Comparison of ENCODE assay signal across 12 mouse cellular contexts in genomic region chrX:14884612-14885011, GRCm38 (mm10).
DNase-seq lines count a peak whose midpoint lies in the region; ATAC-seq and TF ChIP-seq lines count a peak whose summit lies in the region.
"Had no signal": no experiment of that assay in that cellular context is flagged by ENCODE, and none has a peak within 500 bp of the region (broad histone marks: within the 10 kb centered on the region; RNA-seq: fewer than 3 reads in every experiment).

No protein-coding gene starts in this region.

- 63% methylated on average over 3 of the region's 3 CpGs for WGBS in hindbrain, postnatal 0 days
- WGBS in hindbrain, embryonic 13.5 days = 78% methylated on average over 3 of the region's 3 CpGs

- H3K9ac ChIP-seq in hindbrain, postnatal 0 days (replicated peaks; ENCODE audit: low read length) = no peak overlapping the region
- no peak overlapping the region for H3K9ac ChIP-seq in hindbrain, embryonic 13.5 days
- H3K9ac ChIP-seq: liver, postnatal 0 days; midbrain, embryonic 12.5 days had no signal

- H3K27me3 ChIP-seq in hindbrain, postnatal 0 days (ENCODE audit: insufficient read depth, low read length) = no peaks in the 10 kb centered on the region
- H3K27me3 ChIP-seq in hindbrain, embryonic 13.5 days = no peaks in the 10 kb centered on the region
- H3K27me3 ChIP-seq: midbrain, embryonic 12.5 days had no signal

- H3K4me3 ChIP-seq in hindbrain, postnatal 0 days (ENCODE audit: low read length) = no peak overlapping the region
- H3K4me3 ChIP-seq in hindbrain, embryonic 13.5 days = no peak overlapping the region
- H3K4me3 ChIP-seq: midbrain, embryonic 12.5 days had no signal

- no peaks in the 10 kb centered on the region for H3K4me1 ChIP-seq in hindbrain, postnatal 0 days (ENCODE audit: insufficient read depth, low read length)
- H3K4me1 ChIP-seq in hindbrain, embryonic 13.5 days (replicated peaks) = no peaks in the 10 kb centered on the region
- H3K4me1 ChIP-seq: midbrain, embryonic 12.5 days had no signal

- peak; percentile 72 for ATAC-seq in hindbrain, postnatal 0 days
- ATAC-seq in hindbrain, embryonic 13.5 days (ENCODE audit: low FRiP score) = no peak
- ATAC-seq in activated CD4-positive, CD25-positive, alpha-beta regulatory T cell, adult 4 months = no peak
- ATAC-seq: intestine, postnatal 0 days; liver, postnatal 0 days had no signal

- H3K4me2 ChIP-seq in hindbrain, postnatal 0 days (ENCODE audit: low read depth, low read length) = no peak overlapping the region
- no peak overlapping the region for H3K4me2 ChIP-seq in hindbrain, embryonic 13.5 days
- H3K4me2 ChIP-seq: midbrain, embryonic 12.5 days had no signal

- no peaks in the 10 kb centered on the region for H3K9me3 ChIP-seq in hindbrain, postnatal 0 days (ENCODE audit: low read length)
- no peaks in the 10 kb centered on the region for H3K9me3 ChIP-seq in hindbrain, embryonic 13.5 days
- H3K9me3 ChIP-seq: midbrain, embryonic 12.5 days had no signal

- H3K27ac ChIP-seq in hindbrain, postnatal 0 days = no peak overlapping the region
- no peak overlapping the region for H3K27ac ChIP-seq in hindbrain, embryonic 13.5 days
- H3K27ac ChIP-seq: midbrain, embryonic 12.5 days had no signal

- no peaks in the 10 kb centered on the region for H3K36me3 ChIP-seq in hindbrain, postnatal 0 days (ENCODE audit: insufficient read depth, low read length)
- H3K36me3 ChIP-seq in hindbrain, embryonic 13.5 days = no peaks in the 10 kb centered on the region
- H3K36me3 ChIP-seq: midbrain, embryonic 12.5 days had no signal

- TF ChIP-seq CTCF in hindbrain, postnatal 0 days (IDR thresholded peaks at IDR 0.05; ENCODE audit: low read depth) = no peak

- DNase-seq in hindbrain, postnatal 0 days (ENCODE audit: low spot score) = peak; percentile 54
- DNase-seq in cerebellum, postnatal 25 days = peak; percentile 66 to 76
- DNase-seq in layer of hippocampus, postnatal 10 days (ENCODE audit: low spot score in 2 of 2) = peak; percentile 30 to 52
- peak; percentile 0 to 12 for DNase-seq in right cerebral cortex, postnatal 36 days (ENCODE audit: low spot score in 2 of 2)
- no peak for DNase-seq in kidney, postnatal 4 days
- no peak for DNase-seq in urinary bladder, postnatal 14 days (ENCODE audit: low spot score)
- DNase-seq: heart, postnatal 14 days; liver, postnatal 0 days had no signal

Comparison
In these comparisons a context has a peak if more than half of its experiments do, and no peak if none do; other contexts are left out.
1. DNase-seq: peak in hindbrain, postnatal 0 days (single experiment), cerebellum, postnatal 25 days (2 of 2), layer of hippocampus, postnatal 10 days (2 of 2) and right cerebral cortex, postnatal 36 days (2 of 2); none in kidney, postnatal 4 days (0 of 2) and urinary bladder, postnatal 14 days (single experiment).